Mouse (Mus musculus): ENCODE results near the gene Gm14085.

The Gm14085 gene

GRCm38 (mm10) chr2:122561221-122561620, 76.5 kb downstream of the Gm14085 start:
- no peak for DNase-seq (ENCODE audit: low spot score in 2 of 2)

GRCm38 (mm10) chr2:122562251-122562650, 77.5 kb downstream of the Gm14085 start:
- DNase-seq (ENCODE audit: low spot score in 2 of 2) = no peak

GRCm38 (mm10) chr2:122569439-122569838, 84.7 kb downstream of the Gm14085 start:
- DNase-seq (ENCODE audit: low spot score in 2 of 2) = peak in 1 of 2 experiments; percentile 28

- no peak for DNase-seq (ENCODE audit: low spot score in 2 of 2)
These were observed 85.7 kb downstream of the Gm14085 start for GRCm38 (mm10) chr2:122570430-122570829.

GRCm38 (mm10) chr2:122571326-122571725, 86.6 kb downstream of the Gm14085 start:
- DNase-seq (ENCODE audit: low spot score in 2 of 2) = no peak

GRCm38 (mm10) chr2:122572438-122572837, 87.7 kb downstream of the Gm14085 start:
- DNase-seq (ENCODE audit: low spot score in 2 of 2) = no peak

GRCm38 (mm10) chr2:122575470-122575869, 90.7 kb downstream of the Gm14085 start:
- no peak for DNase-seq (ENCODE audit: low spot score in 2 of 2)

- DNase-seq (ENCODE audit: low spot score in 2 of 2) = no peak
These were observed 91.6 kb downstream of the Gm14085 start for GRCm38 (mm10) chr2:122576295-122576694.

GRCm38 (mm10) chr2:122577316-122577715, 92.6 kb downstream of the Gm14085 start:
- DNase-seq (ENCODE audit: low spot score in 2 of 2) = no peak
